Mouse (Mus musculus): Measurements from ENCODE around the gene Fpr3.
"Not testable (repeated sequence)": the region's sequence is repeated elsewhere in the genome, so short reads cannot be mapped to it uniquely, and the experiment has no call there.

DNA sequence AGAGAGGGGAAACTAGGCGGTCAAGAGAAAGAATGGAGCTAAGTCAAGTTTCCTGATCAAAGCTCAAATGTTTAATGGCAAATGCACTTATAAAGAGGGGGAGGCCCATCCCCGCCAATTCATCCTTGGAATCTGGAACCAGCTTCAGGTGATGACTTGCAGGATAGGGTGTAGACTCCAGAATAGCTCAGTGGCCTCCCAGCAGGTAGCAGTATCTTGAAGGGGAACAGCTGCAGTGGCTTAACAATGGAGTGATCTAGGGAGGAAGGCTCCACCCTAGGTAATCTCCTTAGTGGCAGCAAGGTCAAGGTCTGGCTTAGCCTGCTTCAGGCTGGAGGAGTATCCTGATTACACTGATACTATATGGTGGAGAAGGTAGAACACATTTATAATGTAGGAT is 93.6 kb downstream of the Fpr3 start:
- TF ChIP-seq CTCF, EP300 (IDR thresholded peaks at IDR 0.05): not testable (repeated sequence)
